Mouse (Mus musculus): ENCODE results near the gene Deup1. TPM values are rescaled to one million over a fixed set of nuclear protein-coding genes. Genes with fewer than 3 reads are reported as not detected.

Gene Deup1
- polyA plus RNA-seq, 1 experiment: 0.08 TPM

DNA sequence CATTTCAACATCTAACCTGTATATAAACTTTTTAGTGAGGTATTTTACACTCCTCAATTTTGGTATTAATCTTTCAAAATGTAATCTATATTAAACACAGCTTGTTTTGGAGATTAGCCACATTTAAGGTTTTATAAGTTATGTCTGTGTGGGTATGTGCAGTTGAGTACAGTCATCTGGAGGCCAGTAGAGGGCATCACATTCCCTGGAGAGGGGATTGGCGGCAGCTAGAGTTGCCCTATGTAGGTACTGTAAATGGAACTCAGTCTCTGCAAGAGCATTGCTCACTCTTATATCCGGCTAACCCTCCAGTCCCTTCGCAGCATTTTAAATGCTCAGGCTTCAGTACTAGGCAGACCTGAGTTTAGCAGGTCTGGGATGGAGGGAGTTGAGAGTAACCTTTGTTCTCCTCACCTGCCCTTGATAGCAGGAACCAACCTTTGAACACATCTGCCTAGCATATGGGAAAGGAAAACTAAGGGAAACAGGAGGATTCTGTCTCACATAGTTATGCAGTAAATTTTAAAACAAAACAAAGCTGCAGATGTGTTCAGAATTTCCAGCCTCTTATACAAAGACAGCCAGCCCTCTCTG is 90.2 kb downstream of the Deup1 start:
- H3K4me3 ChIP-seq (ENCODE audit: insufficient read depth, low read length): no peak overlapping the region
- no peak overlapping the region for H3K27ac ChIP-seq (ENCODE audit: insufficient read depth, low read length)
- no peak for TF ChIP-seq CTCF (IDR thresholded peaks at IDR 0.05; ENCODE audit: extremely low read depth, insufficient read depth, low read length)
- no peak for TF ChIP-seq POLR2A (IDR thresholded peaks at IDR 0.05; ENCODE audit: extremely low read depth, insufficient read depth, low read length)
- no peaks in the 10 kb centered on the region for H3K4me1 ChIP-seq (ENCODE audit: control insufficient read depth, insufficient read depth, low read length)

DNA sequence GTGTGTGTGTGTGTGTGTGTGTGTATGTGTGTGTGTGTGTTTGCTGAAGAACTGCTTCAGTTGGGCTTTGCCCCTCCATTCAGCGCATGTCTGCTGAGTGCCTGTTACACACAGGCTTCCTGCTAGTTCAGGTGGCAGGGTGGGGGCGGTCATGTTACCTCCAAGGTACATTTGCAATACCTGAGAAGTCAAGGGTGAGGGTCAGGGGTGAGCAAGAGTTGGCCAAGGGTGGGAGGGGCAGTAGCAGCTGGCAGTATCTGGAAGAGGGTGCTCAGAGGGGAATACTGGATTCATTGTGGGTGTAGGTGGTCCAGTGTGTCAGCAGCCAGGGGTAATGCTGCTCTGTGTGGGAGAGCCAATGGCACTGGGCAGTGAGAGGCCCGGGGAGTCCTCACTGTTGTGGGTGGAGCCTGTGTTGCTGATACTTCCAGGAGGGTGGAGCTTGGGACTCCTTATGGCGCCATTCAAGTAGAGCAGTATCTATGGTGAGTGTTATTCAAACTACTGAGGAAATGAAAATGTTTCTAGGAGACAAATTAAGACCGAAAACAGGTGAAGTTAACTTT is 90.8 kb downstream of the Deup1 start:
- no peak for TF ChIP-seq CTCF (IDR thresholded peaks at IDR 0.05; ENCODE audit: extremely low read depth, insufficient read depth, low read length)
- no peak for TF ChIP-seq POLR2A (IDR thresholded peaks at IDR 0.05; ENCODE audit: extremely low read depth, insufficient read depth, low read length)
- Histone ChIP-seq H3K4me1 (ENCODE audit: control insufficient read depth, insufficient read depth, low read length) (no peaks in the 10 kb centered on the region), H3K27ac (ENCODE audit: insufficient read depth, low read length) (no peak overlapping the region), H3K4me3 (ENCODE audit: insufficient read depth, low read length) (no peak overlapping the region)

DNA sequence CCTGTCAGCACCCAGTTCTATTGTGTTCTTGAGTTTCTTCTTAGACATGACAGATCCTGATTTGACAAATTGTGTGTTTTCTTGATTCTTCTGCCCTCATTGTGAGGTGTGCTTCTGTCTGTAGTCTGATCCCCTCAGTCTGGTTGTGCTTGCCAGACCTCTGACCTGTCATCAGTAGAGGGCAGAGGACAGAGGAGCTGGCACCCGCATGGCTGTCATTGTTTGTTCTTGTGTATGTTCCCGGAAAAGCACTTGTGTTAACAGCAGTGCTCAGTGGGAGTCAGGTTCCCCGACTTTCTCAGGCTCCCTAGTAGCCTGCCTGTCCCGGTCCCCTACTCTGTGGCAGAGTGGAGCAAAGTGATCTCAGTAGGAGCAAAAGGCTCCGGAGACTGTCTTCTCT is 92.3 kb downstream of the Deup1 start:
- TF ChIP-seq POLR2A (IDR thresholded peaks at IDR 0.05; ENCODE audit: extremely low read depth, insufficient read depth, low read length) (no peak), CTCF (IDR thresholded peaks at IDR 0.05; ENCODE audit: extremely low read depth, insufficient read depth, low read length) (no peak)
- Histone ChIP-seq H3K4me1 (ENCODE audit: control insufficient read depth, insufficient read depth, low read length) (no peaks in the 10 kb centered on the region), H3K4me3 (ENCODE audit: insufficient read depth, low read length) (no peak overlapping the region), H3K27ac (ENCODE audit: insufficient read depth, low read length) (no peak overlapping the region)

DNA sequence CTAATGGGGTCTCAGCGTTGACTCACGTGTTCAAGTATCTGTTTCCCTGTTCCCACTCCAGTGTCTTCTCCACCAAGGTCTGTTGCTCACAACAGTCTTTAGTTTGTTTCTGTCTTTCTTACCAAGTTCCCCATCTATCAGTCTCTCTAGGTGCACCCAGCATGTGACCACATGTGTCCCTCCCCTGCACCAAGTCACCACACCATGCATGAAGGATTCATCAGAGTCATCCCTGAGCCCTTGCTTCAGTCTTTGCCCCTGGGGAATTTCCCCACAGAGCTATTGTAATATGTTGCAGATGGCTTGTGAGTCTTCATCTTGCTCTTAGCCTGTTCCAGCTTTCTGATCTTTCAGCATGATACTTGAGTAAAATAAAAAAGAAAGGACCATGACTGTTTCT is 93.6 kb downstream of the Deup1 start:
- H3K4me3 ChIP-seq (ENCODE audit: insufficient read depth, low read length): no peak overlapping the region
- no peak overlapping the region for H3K27ac ChIP-seq (ENCODE audit: insufficient read depth, low read length)
- H3K4me1 ChIP-seq (ENCODE audit: control insufficient read depth, insufficient read depth, low read length): no peaks in the 10 kb centered on the region
- TF ChIP-seq POLR2A (IDR thresholded peaks at IDR 0.05; ENCODE audit: extremely low read depth, insufficient read depth, low read length): no peak

DNA sequence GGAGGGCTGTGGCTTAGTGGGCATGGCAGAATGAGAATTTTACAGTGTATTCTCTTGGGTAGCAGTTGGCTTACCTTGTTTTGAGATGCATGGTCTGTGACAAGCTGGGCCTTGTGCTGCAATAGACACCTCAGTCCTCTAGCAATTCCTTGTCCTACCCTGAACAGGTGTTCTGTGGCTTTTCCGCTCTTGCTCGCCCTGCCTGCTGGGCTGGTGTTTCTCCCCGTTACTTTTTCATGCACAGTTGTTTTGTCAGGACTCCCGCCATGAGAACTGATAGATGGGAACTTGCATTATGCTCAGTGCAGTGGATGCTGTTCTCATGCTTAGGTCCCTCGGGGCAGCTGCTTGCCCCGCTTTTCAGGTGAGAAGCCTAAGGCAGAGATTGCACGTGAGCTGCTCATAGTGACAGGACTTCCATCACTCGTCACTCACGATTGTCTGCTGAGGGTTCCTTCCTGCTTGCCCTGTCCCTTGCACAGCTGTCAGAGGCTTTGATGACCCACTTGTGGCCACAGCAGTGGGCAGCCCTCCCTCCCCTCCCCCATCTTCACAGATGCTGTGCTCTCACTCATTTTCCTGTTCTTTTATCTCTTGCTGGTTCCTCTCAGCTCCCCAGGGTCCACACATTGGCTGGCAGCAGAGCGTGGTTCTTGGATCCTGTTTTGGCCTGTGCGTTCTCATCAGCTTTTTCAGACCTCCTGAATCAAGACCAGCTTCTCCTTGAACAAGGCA is 94.2 kb downstream of the Deup1 start:
- TF ChIP-seq CTCF (IDR thresholded peaks at IDR 0.05; ENCODE audit: extremely low read depth, insufficient read depth, low read length) (no peak), POLR2A (IDR thresholded peaks at IDR 0.05; ENCODE audit: extremely low read depth, insufficient read depth, low read length) (no peak)
- H3K4me3 ChIP-seq (ENCODE audit: insufficient read depth, low read length): no peak overlapping the region
- no peaks in the 10 kb centered on the region for H3K4me1 ChIP-seq (ENCODE audit: control insufficient read depth, insufficient read depth, low read length)
- no peak overlapping the region for H3K27ac ChIP-seq (ENCODE audit: insufficient read depth, low read length)

DNA sequence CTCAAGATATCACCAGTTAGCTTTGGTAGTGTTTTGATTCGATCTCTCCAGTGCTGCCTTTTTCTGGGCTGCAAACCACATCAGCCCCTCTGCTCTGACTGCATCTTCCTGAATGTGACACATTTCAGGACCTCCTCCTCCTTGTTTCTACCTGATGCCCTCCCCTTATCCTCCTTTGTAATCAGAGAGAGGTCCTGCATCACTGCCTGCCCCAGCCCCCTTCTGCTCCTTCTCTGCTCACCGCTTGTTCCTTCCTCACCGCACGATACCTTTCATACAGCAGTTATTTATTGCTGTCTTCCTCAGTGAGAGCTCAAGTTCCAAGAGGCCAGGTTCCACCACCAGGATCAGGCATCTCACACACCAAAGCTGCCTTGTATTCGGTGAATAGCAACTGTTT is 96.5 kb downstream of the Deup1 start:
- Histone ChIP-seq H3K4me3 (ENCODE audit: insufficient read depth, low read length) (no peak overlapping the region), H3K4me1 (ENCODE audit: control insufficient read depth, insufficient read depth, low read length) (no peaks in the 10 kb centered on the region), H3K27ac (ENCODE audit: insufficient read depth, low read length) (no peak overlapping the region)
- TF ChIP-seq CTCF (IDR thresholded peaks at IDR 0.05; ENCODE audit: extremely low read depth, insufficient read depth, low read length): no peak
- no peak for TF ChIP-seq POLR2A (IDR thresholded peaks at IDR 0.05; ENCODE audit: extremely low read depth, insufficient read depth, low read length)

DNA sequence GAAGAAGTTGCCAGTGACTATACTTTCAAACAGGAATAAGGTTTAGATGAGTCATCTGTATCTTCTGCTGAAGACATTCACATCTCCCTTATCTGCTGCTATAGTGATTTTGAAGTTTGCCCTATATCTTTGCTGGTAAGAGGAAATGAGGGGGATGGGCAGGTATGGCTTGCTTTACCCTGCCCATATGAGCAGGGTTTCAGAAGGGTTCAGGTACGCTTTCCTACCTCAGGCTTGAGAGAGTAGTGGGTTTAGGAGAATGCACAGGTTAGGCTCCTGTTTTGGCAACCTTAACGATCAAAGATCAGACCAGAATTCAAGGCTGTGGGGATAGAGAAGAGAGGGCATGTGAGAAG is 97.8 kb downstream of the Deup1 start:
- Histone ChIP-seq H3K27ac (ENCODE audit: insufficient read depth, low read length) (no peak overlapping the region), H3K4me3 (ENCODE audit: insufficient read depth, low read length) (no peak overlapping the region), H3K4me1 (ENCODE audit: control insufficient read depth, insufficient read depth, low read length) (no peaks in the 10 kb centered on the region)
- no peak for TF ChIP-seq POLR2A (IDR thresholded peaks at IDR 0.05; ENCODE audit: extremely low read depth, insufficient read depth, low read length)
- TF ChIP-seq CTCF (IDR thresholded peaks at IDR 0.05; ENCODE audit: extremely low read depth, insufficient read depth, low read length): no peak

DNA sequence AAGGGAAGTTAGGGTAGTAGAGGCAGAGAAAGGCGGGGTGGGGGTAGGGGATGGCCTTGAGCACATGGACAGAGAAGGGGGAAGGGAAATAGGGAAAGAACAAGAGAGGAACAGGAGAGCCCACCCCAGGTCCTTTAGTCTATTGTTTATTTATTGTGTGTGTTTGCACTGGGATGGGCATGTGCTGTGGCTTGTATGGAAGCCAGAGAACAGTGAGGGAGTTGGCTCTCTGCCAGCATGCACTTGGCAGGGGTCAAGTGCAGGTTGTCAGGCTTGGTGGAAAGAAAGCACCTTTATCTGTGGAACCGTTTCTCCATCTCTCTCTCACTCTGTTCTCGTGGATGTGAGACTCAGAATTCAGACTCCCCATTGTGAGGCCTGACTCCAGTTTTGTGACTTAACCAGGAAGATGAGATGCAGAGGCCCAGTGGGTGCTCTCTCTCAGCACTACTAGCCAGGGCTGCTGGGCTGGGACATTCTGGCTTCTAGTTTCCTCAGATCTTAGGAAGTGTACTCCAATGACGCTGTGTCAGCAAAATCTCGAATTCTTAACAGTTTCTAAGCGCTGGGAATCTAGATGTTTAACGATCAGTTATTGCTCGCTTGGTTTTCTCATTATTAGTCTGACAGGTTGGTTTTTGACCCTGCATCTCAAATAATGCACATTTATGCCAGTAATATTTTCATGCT is 98.3 kb downstream of the Deup1 start:
- Histone ChIP-seq H3K4me3 (ENCODE audit: insufficient read depth, low read length) (no peak overlapping the region), H3K4me1 (ENCODE audit: control insufficient read depth, insufficient read depth, low read length) (no peaks in the 10 kb centered on the region), H3K27ac (ENCODE audit: insufficient read depth, low read length) (no peak overlapping the region)
- TF ChIP-seq POLR2A (IDR thresholded peaks at IDR 0.05; ENCODE audit: extremely low read depth, insufficient read depth, low read length) (no peak), CTCF (IDR thresholded peaks at IDR 0.05; ENCODE audit: extremely low read depth, insufficient read depth, low read length) (no peak)

DNA sequence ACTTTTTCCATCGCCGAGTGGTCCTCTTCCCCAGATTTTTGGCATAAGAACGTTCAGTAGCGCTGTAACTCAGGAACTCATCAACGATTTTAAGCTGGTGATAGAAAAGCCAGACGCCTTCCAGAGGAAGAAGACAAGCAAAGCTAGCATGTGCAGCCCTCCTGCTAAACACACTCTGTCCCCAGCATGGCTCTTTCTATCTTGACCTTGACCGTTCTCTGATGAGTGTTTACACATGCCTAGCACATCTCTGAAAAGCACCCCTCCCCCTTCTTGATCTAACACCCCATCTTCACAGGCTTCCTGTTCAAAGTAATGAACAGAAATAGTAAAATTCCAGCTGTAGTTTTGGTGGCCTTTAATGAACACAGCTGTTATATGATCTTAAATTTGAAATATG is 99.4 kb downstream of the Deup1 start:
- Histone ChIP-seq H3K4me3 (ENCODE audit: insufficient read depth, low read length) (no peak overlapping the region), H3K4me1 (ENCODE audit: control insufficient read depth, insufficient read depth, low read length) (no peaks in the 10 kb centered on the region), H3K27ac (ENCODE audit: insufficient read depth, low read length) (no peak overlapping the region)
- TF ChIP-seq POLR2A (IDR thresholded peaks at IDR 0.05; ENCODE audit: extremely low read depth, insufficient read depth, low read length) (no peak), CTCF (IDR thresholded peaks at IDR 0.05; ENCODE audit: extremely low read depth, insufficient read depth, low read length) (no peak)

DNA sequence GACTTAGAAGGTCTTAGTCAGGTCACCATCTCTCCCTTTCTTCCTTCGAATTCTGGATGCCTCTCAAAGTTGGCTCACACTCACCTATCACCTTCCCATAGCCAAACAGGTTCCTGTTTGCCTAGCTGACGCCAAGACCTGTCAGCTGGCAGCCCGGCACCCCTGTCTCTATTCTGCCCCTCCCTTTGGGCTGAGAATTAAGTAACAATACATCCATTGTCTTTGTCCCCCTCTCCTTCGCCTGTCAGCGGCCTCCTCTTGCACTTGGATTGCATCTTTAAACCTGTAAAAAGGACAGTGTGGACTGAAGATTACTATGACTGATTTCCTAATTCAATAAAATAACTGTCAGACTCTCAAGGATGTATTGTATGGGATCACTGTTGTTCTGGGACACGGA is 99.9 kb downstream of the Deup1 start:
- Histone ChIP-seq H3K4me3 (ENCODE audit: insufficient read depth, low read length) (no peak overlapping the region), H3K27ac (ENCODE audit: insufficient read depth, low read length) (no peak overlapping the region), H3K4me1 (ENCODE audit: control insufficient read depth, insufficient read depth, low read length) (no peaks in the 10 kb centered on the region)
- no peak for TF ChIP-seq POLR2A (IDR thresholded peaks at IDR 0.05; ENCODE audit: extremely low read depth, insufficient read depth, low read length)
- TF ChIP-seq CTCF (IDR thresholded peaks at IDR 0.05; ENCODE audit: extremely low read depth, insufficient read depth, low read length): no peak

Data from cortical plate, adult 2 months (tissue).